Mouse (Mus musculus) forebrain, postnatal 0 days (tissue): Measurements from ENCODE around the gene Cd55b. TPM values are rescaled to one million over a fixed set of nuclear protein-coding genes. Genes with fewer than 3 reads are reported as not detected.
A peak's percentile ranks its signal among the peaks of the same experiment; 100 is the strongest.
"Not testable (repeated sequence)": the region's sequence is repeated elsewhere in the genome, so short reads cannot be mapped to it uniquely, and the experiment has no call there.

Experiments used
- ATAC-seq: fragments of 200-750 bp; cut with Nextera tagmentation; 2 replicates; pipeline ENCODE4 v1.8.0; 2017; ENCODE audit warnings: mild to moderate bottlenecking, moderate library complexity
- DNase-seq: peaks from one replicate; pipeline ENCODE4 v3.0.0-alpha.2; 2015
- H3K27ac ChIP-seq: fragments of 300-500 bp; sonication (generic); 2 replicates; pipeline ENCODE4 v1.5.1; 2014; ENCODE audit warnings: low read depth, mild to moderate bottlenecking, antibody characterized with exemption, low read length, moderate library complexity, mixed read lengths
- H3K27me3 ChIP-seq: fragments of 300-500 bp; sonication (generic); 2 replicates; pipeline ENCODE4 v1.6.1; 2014; ENCODE audit warnings: mild to moderate bottlenecking, low read length, mixed read lengths; ENCODE audit not compliant: insufficient read depth
- H3K36me3 ChIP-seq: fragments of 300-500 bp; sonication (generic); 2 replicates; pipeline ENCODE4 v1.6.1; 2014; ENCODE audit warnings: mild to moderate bottlenecking, moderate library complexity; ENCODE audit not compliant: insufficient read depth
- H3K4me1 ChIP-seq: fragments of 300-500 bp; sonication (generic); 2 replicates; pipeline ENCODE4 v1.6.1; 2014; ENCODE audit warnings: antibody characterized with exemption; ENCODE audit not compliant: insufficient read depth
- H3K4me2 ChIP-seq: fragments of 300-500 bp; sonication (generic); 2 replicates; pipeline ENCODE4 v1.6.1; 2014; ENCODE audit warnings: low read depth, mild to moderate bottlenecking, moderate library complexity
- H3K4me3 ChIP-seq: fragments of 300-500 bp; sonication (generic); 2 replicates; pipeline ENCODE4 v1.5.1; 2014; ENCODE audit warnings: low read depth, low read length, mixed read lengths
- H3K9ac ChIP-seq: fragments of 300-500 bp; sonication (generic); 2 replicates; pipeline ENCODE4 v1.6.1; 2014; ENCODE audit warnings: mild to moderate bottlenecking
- H3K9me3 ChIP-seq: fragments of 300-500 bp; sonication (generic); 2 replicates; pipeline ENCODE4 v1.6.1; 2016; ENCODE audit warnings: low read length
- CTCF ChIP-seq: sonication (generic); IDR thresholded peaks from 2 replicates; pipeline ENCODE4 v1.5.1; 2016; ENCODE audit warnings: antibody characterized with exemption, control low read depth, low read depth
- WGBS: fragments of 180-500 bp; shearing (Covaris S2); extraction: QIAGEN DNeasy Blood & Tissue Kit; methylation state at CpG from one replicate; pipeline ENCODE4 v1.1.7; 2014; 5-methylcytosine and 5-hydroxymethylcytosine counted together
- polyA plus RNA-seq: library from polyadenylated mRNA; unstranded; fragments of >200 nt; fragmentation: Nextera tagmentation; extraction: Ambion mirVana; gene quantifications from 2 replicates; pipeline ENCODE4 v1.2.1, GENCODE M21; 2015
- total RNA-seq: library from RNA; depleted of rRNA; stranded (reverse); fragments of >200 nt; gene quantifications from 2 replicates; pipeline ENCODE4 v1.2.3, GENCODE M21; 2014; rRNA removed

Gene Cd55b
- not detected in 2 replicates for total RNA-seq
- polyA plus RNA-seq: not detected in 2 replicates

GRCm38 (mm10) chr1:130422664-130423111 lies at the start of gene Cd55b:
Gene Cd55b (minus strand): TSS chr1:130423009.
- TF ChIP-seq CTCF: no peak
- ATAC-seq (peak; percentile 27), DNase-seq (peak; percentile 21)
- H3K4me1 ChIP-seq: no peaks in the 10 kb centered on the region
- H3K27ac ChIP-seq: no peak within 1 kb of the TSS
- no peak within 1 kb of the TSS for H3K4me3 ChIP-seq
- H3K9me3 ChIP-seq: no peaks in the 10 kb centered on the region
- no peaks in the 10 kb centered on the region for H3K27me3 ChIP-seq
- 49% methylated on average over 18 of the region's 18 CpGs for WGBS
- no peaks in the 10 kb centered on the region for H3K36me3 ChIP-seq
- H3K9ac ChIP-seq: no peak within 1 kb of the TSS
- H3K4me2 ChIP-seq: no peak within 1 kb of the TSS

GRCm38 (mm10) chr1:130470074-130470473 lies 47.3 kb upstream of the Cd55b start:
- no peaks in the 10 kb centered on the region for H3K9me3 ChIP-seq
- no peak overlapping the region for H3K9ac ChIP-seq
- no peaks in the 10 kb centered on the region for H3K4me1 ChIP-seq
- no peaks in the 10 kb centered on the region for H3K27me3 ChIP-seq
- no peak overlapping the region for H3K27ac ChIP-seq
- TF ChIP-seq CTCF: no peak
- no peak overlapping the region for H3K4me2 ChIP-seq
- 91% methylated on average over 4 of the region's 4 CpGs for WGBS
- no peak overlapping the region for H3K4me3 ChIP-seq
- H3K36me3 ChIP-seq: no peaks in the 10 kb centered on the region
- ATAC-seq (no peak), DNase-seq (no peak)

GRCm38 (mm10) chr1:130467453-130467852 lies 44.6 kb upstream of the Cd55b start:
- no peak overlapping the region for H3K9ac ChIP-seq
- WGBS: 75% methylated on average over 2 of the region's 2 CpGs
- no peak overlapping the region for H3K27ac ChIP-seq
- no peak for TF ChIP-seq CTCF
- no peaks in the 10 kb centered on the region for H3K4me1 ChIP-seq
- no peaks in the 10 kb centered on the region for H3K9me3 ChIP-seq
- H3K4me3 ChIP-seq: no peak overlapping the region
- no peak for DNase-seq
- no peaks in the 10 kb centered on the region for H3K27me3 ChIP-seq
- H3K4me2 ChIP-seq: no peak overlapping the region
- no peak for ATAC-seq
- H3K36me3 ChIP-seq: no peaks in the 10 kb centered on the region

GRCm38 (mm10) chr1:130464173-130464572 lies 41.4 kb upstream of the Cd55b start:
- Histone ChIP-seq H3K27me3 (no peaks in the 10 kb centered on the region), H3K27ac (no peak overlapping the region), H3K4me1 (no peaks in the 10 kb centered on the region), H3K4me3 (no peak overlapping the region), H3K9ac (no peak overlapping the region), H3K9me3 (no peaks in the 10 kb centered on the region), H3K4me2 (no peak overlapping the region), H3K36me3 (no peaks in the 10 kb centered on the region)
- no peak for TF ChIP-seq CTCF
- ATAC-seq (no peak), DNase-seq (no peak)

- peak overlapping the region; percentile 73 for H3K4me3 ChIP-seq
- TF ChIP-seq CTCF: no peak
- H3K27ac ChIP-seq: peak overlapping the region; percentile 48; the same call in 1 of the 2 replicates
These were observed 40.1 kb upstream of the Cd55b start for GRCm38 (mm10) chr1:130462867-130463266.

GRCm38 (mm10) chr1:130462084-130462861 lies 39.5 kb upstream of the Cd55b start, which contains the start of gene Cd55:
Gene Cd55 (minus strand): TSS chr1:130462744.
- DNase-seq: peak; percentile 90
- Histone ChIP-seq H3K36me3 (no peaks in the 10 kb centered on the region), H3K27ac (peak within 1 kb of the TSS; percentile 48), H3K9me3 (no peaks in the 10 kb centered on the region), H3K27me3 (no peaks in the 10 kb centered on the region), H3K4me2 (peak within 1 kb of the TSS; percentile 81), H3K4me3 (peak within 1 kb of the TSS; percentile 73), H3K4me1 (no peaks in the 10 kb centered on the region), H3K9ac (peak within 1 kb of the TSS; percentile 80)
- 3% methylated on average over 45 of the region's 45 CpGs for WGBS
- ATAC-seq: peak; percentile 95
- peak; percentile 90 for TF ChIP-seq CTCF

More at GRCm38 (mm10) chr1:130462867-130463266, 40.1 kb upstream of the Cd55b start:
- DNase-seq (peak; percentile 62), ATAC-seq (peak; percentile 85)
- Histone ChIP-seq H3K9me3 (no peaks in the 10 kb centered on the region), H3K4me2 (peak overlapping the region; percentile 81), H3K27me3 (no peaks in the 10 kb centered on the region), H3K9ac (peak overlapping the region; percentile 80), H3K4me1 (no peaks in the 10 kb centered on the region), H3K36me3 (no peaks in the 10 kb centered on the region)
- WGBS: 4% methylated on average over 4 of the region's 4 CpGs

- Histone ChIP-seq H3K9ac (no peak overlapping the region), H3K27ac (no peak overlapping the region), H3K9me3 (no peaks in the 10 kb centered on the region), H3K36me3 (no peaks in the 10 kb centered on the region), H3K4me2 (no peak overlapping the region), H3K27me3 (no peaks in the 10 kb centered on the region), H3K4me1 (no peaks in the 10 kb centered on the region), H3K4me3 (no peak overlapping the region)
- DNase-seq (no peak), ATAC-seq (no peak)
- WGBS: 91% methylated on average over 2 of the region's 2 CpGs
- no peak for TF ChIP-seq CTCF
These were observed 32.3 kb upstream of the Cd55b start for GRCm38 (mm10) chr1:130455111-130455510.

- not testable (repeated sequence) for H3K4me2 ChIP-seq, ATAC-seq, H3K36me3 ChIP-seq, DNase-seq, H3K4me1 ChIP-seq, H3K9me3 ChIP-seq, H3K9ac ChIP-seq, H3K27ac ChIP-seq, H3K27me3 ChIP-seq, H3K4me3 ChIP-seq
- WGBS: 68% methylated on average over 1 of the region's 1 CpGs
These were observed 20.1 kb upstream of the Cd55b start for GRCm38 (mm10) chr1:130442930-130443329.
